Mouse (Mus musculus): Measurements from ENCODE around the gene Sec22c. TPM values are rescaled to one million over a fixed set of nuclear protein-coding genes. Genes with fewer than 3 reads are reported as not detected.

Sec22c gene
- polyA plus RNA-seq, 1 experiment, result 8.3 TPM

GRCm38 (mm10) chr9:121673716-121674115 lies 31.6 kb downstream of the Sec22c start:
- no peak for TF ChIP-seq GATA1 (IDR thresholded peaks at IDR 0.05; ENCODE audit: low read length)

DNA sequence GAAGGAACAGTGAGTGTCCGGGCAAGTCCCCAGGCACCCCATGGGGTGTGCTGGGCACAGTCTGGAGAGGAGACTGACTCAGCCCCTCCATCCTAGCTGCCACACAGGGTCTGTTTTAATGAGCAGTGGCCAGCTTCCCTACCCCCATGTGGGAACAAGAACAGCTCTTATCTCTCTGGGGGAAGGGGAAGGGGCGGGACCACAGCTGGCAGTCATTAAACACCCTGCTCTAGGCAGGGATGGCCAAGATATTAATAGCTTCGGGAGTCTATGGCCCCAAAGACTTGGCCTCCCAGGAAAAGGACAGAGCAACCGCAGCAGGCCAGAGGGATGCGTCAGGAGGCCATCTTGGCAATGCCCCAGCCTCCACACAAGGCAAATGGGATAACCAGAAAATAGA lies 33.0 kb downstream of the Sec22c start:
- TF ChIP-seq GATA1 (IDR thresholded peaks at IDR 0.05; ENCODE audit: low read length), result no peak

GRCm38 (mm10) chr9:121671300-121671699 lies 34.0 kb downstream of the Sec22c start:
- TF ChIP-seq GATA1 (IDR thresholded peaks at IDR 0.05; ENCODE audit: low read length), result no peak

- no peak for TF ChIP-seq GATA1 (IDR thresholded peaks at IDR 0.05; ENCODE audit: low read length)
Measured at GRCm38 (mm10) chr9:121669348-121669791, 35.9 kb downstream of the Sec22c start.

DNA sequence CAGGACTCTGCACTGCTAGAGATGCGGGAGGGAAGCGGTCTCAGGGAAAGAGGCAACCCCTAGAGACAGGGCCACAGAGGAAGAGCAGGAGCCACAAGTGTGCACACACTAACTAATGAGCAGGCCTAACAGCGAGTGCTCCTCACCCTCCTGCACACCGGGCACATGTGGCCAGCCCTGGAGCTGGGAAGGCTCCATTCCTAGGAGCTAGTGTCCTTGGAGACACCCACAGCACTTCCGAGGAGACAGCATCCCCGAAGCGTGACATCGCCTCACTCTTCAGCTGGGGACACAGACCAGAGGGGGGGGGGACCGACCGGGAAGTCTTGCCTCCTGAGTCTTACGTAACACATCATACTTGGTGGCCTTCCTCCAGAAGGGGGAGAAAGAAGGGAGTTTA lies 37.5 kb downstream of the Sec22c start:
- no peak for TF ChIP-seq GATA1 (IDR thresholded peaks at IDR 0.05; ENCODE audit: low read length)

- TF ChIP-seq GATA1 (IDR thresholded peaks at IDR 0.05; ENCODE audit: low read length), result no peak
Measured at GRCm38 (mm10) chr9:121666957-121667630, 38.2 kb downstream of the Sec22c start.

GRCm38 (mm10) chr9:121664104-121664503 lies 41.2 kb downstream of the Sec22c start:
- TF ChIP-seq GATA1 (IDR thresholded peaks at IDR 0.05; ENCODE audit: low read length), result no peak

GRCm38 (mm10) chr9:121663467-121663866 lies 41.8 kb downstream of the Sec22c start:
- TF ChIP-seq GATA1 (IDR thresholded peaks at IDR 0.05; ENCODE audit: low read length), result no peak

GRCm38 (mm10) chr9:121659791-121660190 lies 45.5 kb downstream of the Sec22c start:
- no peak for TF ChIP-seq GATA1 (IDR thresholded peaks at IDR 0.05; ENCODE audit: low read length)

- TF ChIP-seq GATA1 (IDR thresholded peaks at IDR 0.05; ENCODE audit: low read length), result no peak
Measured at GRCm38 (mm10) chr9:121658248-121658647, 47.0 kb downstream of the Sec22c start.

GRCm38 (mm10) chr9:121657143-121657542 lies 48.1 kb downstream of the Sec22c start:
- TF ChIP-seq GATA1 (IDR thresholded peaks at IDR 0.05; ENCODE audit: low read length), result no peak

- no peak for TF ChIP-seq GATA1 (IDR thresholded peaks at IDR 0.05; ENCODE audit: low read length)
Measured at GRCm38 (mm10) chr9:121656322-121656721, 49.0 kb downstream of the Sec22c start.

- TF ChIP-seq GATA1 (IDR thresholded peaks at IDR 0.05; ENCODE audit: low read length), result no peak
Measured at GRCm38 (mm10) chr9:121653668-121654067, 51.6 kb downstream of the Sec22c start.

GRCm38 (mm10) chr9:121647026-121647425 lies 58.3 kb downstream of the Sec22c start:
- no peak for TF ChIP-seq GATA1 (IDR thresholded peaks at IDR 0.05; ENCODE audit: low read length)

DNA sequence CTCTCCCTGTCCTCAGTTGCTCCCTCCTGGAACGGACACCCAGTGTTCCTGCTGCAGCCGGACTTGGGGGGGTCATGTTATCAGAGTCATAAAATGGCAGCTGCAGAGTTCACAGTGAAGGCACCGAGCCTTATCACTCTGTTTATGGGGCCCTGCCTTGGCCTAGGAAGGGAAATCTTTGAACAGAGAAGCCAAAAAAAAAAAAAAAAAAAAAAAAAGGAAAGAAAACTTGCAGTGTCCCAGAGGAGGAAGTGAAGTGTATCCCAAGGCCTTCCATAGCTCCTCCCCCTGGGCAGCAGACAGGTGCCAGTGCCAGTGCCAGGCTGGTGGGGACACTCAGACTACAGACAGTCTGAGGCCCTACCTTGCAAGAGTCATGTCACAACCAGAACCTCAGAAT lies 60.4 kb downstream of the Sec22c start:
- TF ChIP-seq GATA1 (IDR thresholded peaks at IDR 0.05; ENCODE audit: low read length), result no peak

DNA sequence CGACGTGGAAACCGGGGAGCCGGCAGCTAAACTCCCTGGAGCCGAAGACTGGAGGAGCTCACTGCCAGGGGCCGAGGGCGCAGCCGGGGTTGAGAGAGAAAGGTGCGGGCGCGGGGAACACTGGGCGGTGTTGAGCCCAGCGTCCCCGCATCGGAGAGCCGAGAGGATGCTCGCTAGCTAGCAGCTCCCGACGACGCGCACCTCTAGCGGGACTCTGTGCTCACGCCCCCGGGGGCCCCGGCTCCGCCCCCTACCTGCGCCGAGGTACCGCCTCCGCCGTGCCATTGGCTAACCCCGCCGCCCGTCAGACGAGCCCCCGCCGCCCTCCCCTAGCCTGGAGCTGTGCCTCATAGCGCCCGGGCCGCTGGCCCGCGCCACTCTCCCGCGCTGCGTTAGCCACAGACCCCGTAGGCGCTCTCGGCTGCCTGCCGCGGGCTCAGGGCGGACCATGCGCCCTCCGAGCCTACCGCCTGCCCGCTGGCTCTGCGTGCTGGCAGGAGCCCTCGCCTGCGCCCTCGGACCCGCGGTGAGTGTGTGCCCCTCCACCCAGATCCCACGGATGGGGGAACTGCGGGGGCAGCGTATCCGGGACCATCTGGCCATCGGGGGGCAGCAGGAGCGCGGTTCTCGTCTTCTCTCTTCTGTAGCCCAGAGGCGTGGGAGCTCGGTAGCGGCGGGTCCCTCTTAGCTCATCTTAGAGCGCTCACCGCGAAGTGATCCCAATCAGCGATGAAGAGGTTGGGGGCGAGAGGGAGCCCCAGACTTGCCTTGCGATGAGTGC lies 62.7 kb downstream of the Sec22c start, which contains the start of gene Vipr1:
Vipr1 (plus strand) TSS at position 316 of the 781 bp plus-strand sequence.
- TF ChIP-seq GATA1 (IDR thresholded peaks at IDR 0.05; ENCODE audit: low read length), result no peak

DNA sequence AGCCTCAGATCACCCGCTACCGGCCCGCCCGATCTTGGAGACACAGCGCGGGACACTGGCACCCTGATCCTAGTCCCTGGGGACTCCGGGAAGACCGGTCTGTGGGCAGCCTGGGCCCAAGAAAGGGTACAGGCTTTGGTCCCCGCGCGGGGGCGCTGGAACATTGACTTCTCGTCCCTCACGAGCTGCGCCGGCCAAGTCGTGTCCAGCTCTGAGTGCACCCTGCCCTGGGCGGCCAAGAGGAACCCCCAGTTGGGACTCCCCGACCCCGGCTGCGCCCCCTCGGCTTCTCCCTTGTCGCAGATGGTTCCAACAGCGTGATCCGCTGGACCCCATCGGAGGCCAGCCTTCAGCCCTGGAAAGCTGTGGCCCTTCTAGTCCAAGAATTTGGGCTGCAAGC lies 63.3 kb downstream of the Sec22c start, which contains the start of gene Lyzl4:
Lyzl4 (minus strand) TSS at position 96 of the 400 bp plus-strand sequence.
- TF ChIP-seq GATA1 (IDR thresholded peaks at IDR 0.05; ENCODE audit: low read length), result no peak
